Mouse (Mus musculus): ENCODE results near the gene Atp2a2.

GRCm38 (mm10) chr5:122455584-122455983 lies 46.4 kb downstream of the Atp2a2 start:
- TF ChIP-seq POLR2A (IDR thresholded peaks at IDR 0.05; ENCODE audit: borderline replicate concordance, insufficient read depth, low read length), result no peak
- TF ChIP-seq CTCF (IDR thresholded peaks at IDR 0.05; ENCODE audit: borderline replicate concordance, insufficient read depth, low read depth, low read length), result no peak
